Mouse (Mus musculus): ENCODE results near the gene Acoxl. TPM values are rescaled to one million over a fixed set of nuclear protein-coding genes. Genes with fewer than 3 reads are reported as not detected.
A peak's percentile ranks its signal among the peaks of the same experiment; 100 is the strongest.

Acoxl gene
- polyA plus RNA-seq, 1 experiment from 2014 or later = 0.15 TPM

DNA sequence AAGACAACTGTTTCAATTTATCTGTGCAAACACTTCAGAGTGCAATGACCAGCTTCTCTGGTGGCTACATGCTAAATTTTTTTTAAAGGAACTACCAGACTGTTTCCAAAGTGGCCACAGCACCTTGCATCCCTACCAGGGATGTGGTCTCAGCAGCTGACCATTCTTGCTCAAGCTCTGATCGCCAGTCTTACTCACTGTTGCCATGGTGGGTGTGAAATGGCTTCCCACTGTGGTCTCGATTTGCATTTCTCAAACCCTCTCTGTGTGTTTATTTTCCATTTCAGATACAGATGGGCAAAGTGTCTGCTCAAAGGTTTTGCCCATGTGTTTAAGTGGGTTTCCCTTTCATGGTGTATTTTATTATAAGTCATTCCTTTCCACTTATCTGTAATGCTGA, 230.3 kb downstream of the Acoxl start:
- no peak for ATAC-seq
- Histone ChIP-seq H3K36me3 (ENCODE audit: control insufficient read depth, insufficient read depth, low read length) (no peaks in the 10 kb centered on the region), H3K9me3 (ENCODE audit: control insufficient read depth, low read length) (no peaks in the 10 kb centered on the region), H3K27ac (ENCODE audit: low read depth, low read length) (no peak overlapping the region), H3K9ac (ENCODE audit: low read depth, low read length) (no peak overlapping the region), H3K4me3 (ENCODE audit: low read length) (no peak overlapping the region), H3K4me2 (ENCODE audit: low read length) (no peak overlapping the region), H3K27me3 (replicated peaks; ENCODE audit: control insufficient read depth, insufficient read depth, low read length) (no peaks in the 10 kb centered on the region), H3K4me1 (ENCODE audit: control insufficient read depth, insufficient read depth, low read depth, low read length) (no peaks in the 10 kb centered on the region)
- WGBS = 60% methylated on average over 2 of the region's 2 CpGs

DNA sequence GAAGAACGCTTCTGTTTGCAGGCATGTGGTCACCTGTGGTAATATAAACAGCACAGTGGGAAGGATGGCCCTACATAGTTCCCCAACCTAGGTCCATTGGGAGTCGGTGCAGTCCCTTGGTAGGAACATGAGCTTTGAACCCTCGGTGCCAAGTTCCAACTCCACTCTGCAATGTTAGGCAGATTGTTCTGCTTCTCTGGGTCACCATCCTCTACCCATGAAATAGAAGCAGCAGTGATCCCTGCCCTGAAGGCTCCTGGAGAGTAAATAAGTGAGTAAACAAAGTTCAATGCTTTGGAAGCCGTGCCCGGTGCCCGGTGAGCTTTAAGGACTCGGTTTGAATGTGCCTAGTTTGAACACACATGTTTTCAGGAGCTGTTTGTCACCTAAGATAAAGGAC, 233.1 kb downstream of the Acoxl start:
- Histone ChIP-seq H3K27ac (ENCODE audit: low read depth, low read length) (no peak overlapping the region), H3K4me3 (ENCODE audit: low read length) (no peak overlapping the region), H3K9me3 (ENCODE audit: control insufficient read depth, low read length) (no peaks in the 10 kb centered on the region), H3K4me2 (ENCODE audit: low read length) (no peak overlapping the region), H3K9ac (ENCODE audit: low read depth, low read length) (no peak overlapping the region), H3K27me3 (replicated peaks; ENCODE audit: control insufficient read depth, insufficient read depth, low read length) (no peaks in the 10 kb centered on the region), H3K36me3 (ENCODE audit: control insufficient read depth, insufficient read depth, low read length) (no peaks in the 10 kb centered on the region), H3K4me1 (ENCODE audit: control insufficient read depth, insufficient read depth, low read depth, low read length) (no peaks in the 10 kb centered on the region)
- WGBS = 79% methylated on average over 7 of the region's 7 CpGs
- no peak for ATAC-seq

DNA sequence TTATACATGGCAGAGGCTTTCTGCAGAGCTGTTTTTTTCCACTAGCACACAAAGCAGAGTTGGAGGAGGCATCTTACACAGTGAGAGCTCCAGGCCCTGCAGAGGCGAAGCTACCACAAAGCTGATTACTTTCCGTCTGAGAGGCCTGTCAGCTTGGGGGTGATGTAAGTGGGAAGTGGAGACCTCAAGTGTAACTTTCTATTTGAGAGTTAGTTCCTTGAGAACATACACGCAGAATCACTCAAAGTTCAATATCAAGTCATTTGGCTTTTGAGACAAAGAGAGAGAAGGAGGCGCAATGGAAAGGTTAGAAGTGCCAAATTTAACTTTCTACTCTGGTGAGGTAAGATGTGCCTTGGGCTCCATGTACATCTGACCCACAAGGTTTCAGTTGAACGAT, 234.3 kb downstream of the Acoxl start:
- Histone ChIP-seq H3K9ac (ENCODE audit: low read depth, low read length) (no peak overlapping the region), H3K27ac (ENCODE audit: low read depth, low read length) (no peak overlapping the region), H3K27me3 (replicated peaks; ENCODE audit: control insufficient read depth, insufficient read depth, low read length) (no peaks in the 10 kb centered on the region), H3K4me1 (ENCODE audit: control insufficient read depth, insufficient read depth, low read depth, low read length) (no peaks in the 10 kb centered on the region), H3K4me3 (ENCODE audit: low read length) (no peak overlapping the region), H3K36me3 (ENCODE audit: control insufficient read depth, insufficient read depth, low read length) (no peaks in the 10 kb centered on the region), H3K4me2 (ENCODE audit: low read length) (no peak overlapping the region), H3K9me3 (ENCODE audit: control insufficient read depth, low read length) (no peaks in the 10 kb centered on the region)
- WGBS = 79% methylated on average over 5 of the region's 5 CpGs
- no peak for ATAC-seq

DNA sequence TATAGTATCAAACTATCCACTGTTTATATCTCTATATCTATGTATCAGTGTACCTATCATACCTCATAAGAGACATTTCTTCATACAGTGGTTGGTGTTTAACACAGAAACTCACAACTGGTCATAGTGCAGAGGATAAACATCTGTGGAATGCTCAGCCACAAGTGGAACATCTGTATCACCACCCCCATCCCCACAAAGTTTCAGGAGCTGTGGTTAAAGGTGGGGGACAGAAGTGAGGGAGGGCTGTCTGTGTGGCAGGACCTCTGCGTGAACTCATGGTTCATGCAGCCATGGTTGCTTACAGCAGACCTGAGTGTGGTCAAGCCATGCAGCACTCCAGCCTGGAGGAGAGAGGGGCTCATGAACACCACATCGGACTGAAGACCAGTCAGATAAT, 234.9 kb downstream of the Acoxl start:
- no peaks in the 10 kb centered on the region for H3K36me3 ChIP-seq (ENCODE audit: control insufficient read depth, insufficient read depth, low read length)
- H3K9me3 ChIP-seq (ENCODE audit: control insufficient read depth, low read length) = no peaks in the 10 kb centered on the region
- no peak overlapping the region for H3K27ac ChIP-seq (ENCODE audit: low read depth, low read length)
- no peak overlapping the region for H3K4me3 ChIP-seq (ENCODE audit: low read length)
- H3K27me3 ChIP-seq (replicated peaks; ENCODE audit: control insufficient read depth, insufficient read depth, low read length) = no peaks in the 10 kb centered on the region
- WGBS = 92% methylated on average over 2 of the region's 2 CpGs
- H3K9ac ChIP-seq (ENCODE audit: low read depth, low read length) = no peak overlapping the region
- peaks cover under 1% of the 10 kb centered on the region; the same call in 1 of the 2 replicates for H3K4me1 ChIP-seq (ENCODE audit: control insufficient read depth, insufficient read depth, low read depth, low read length)
- no peak overlapping the region for H3K4me2 ChIP-seq (ENCODE audit: low read length)
- no peak for ATAC-seq

DNA sequence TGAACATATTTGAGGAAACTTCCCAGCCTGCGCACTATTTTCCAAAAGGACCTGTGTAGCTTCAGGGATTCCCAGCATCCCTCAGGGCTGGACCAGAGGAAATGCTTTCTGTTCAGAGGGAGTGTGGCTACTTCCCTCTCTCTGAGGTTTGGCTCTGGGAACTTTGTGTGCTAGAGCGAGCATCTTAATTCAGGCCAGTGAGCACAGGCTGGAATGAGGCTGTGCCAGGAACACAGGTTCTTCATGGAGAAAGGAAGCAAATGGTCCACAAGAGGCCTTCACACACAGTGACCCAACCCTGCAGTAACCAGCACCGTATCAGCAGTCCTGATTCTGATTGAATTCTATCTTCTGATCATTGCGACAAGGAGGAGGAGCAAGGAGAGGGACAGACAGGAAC, 238.3 kb downstream of the Acoxl start:
- Histone ChIP-seq H3K4me1 (ENCODE audit: control insufficient read depth, insufficient read depth, low read depth, low read length) (peaks cover 8% of the 10 kb centered on the region), H3K27ac (ENCODE audit: low read depth, low read length) (no peak overlapping the region), H3K4me2 (ENCODE audit: low read length) (no peak overlapping the region), H3K4me3 (ENCODE audit: low read length) (no peak overlapping the region), H3K9me3 (ENCODE audit: control insufficient read depth, low read length) (no peaks in the 10 kb centered on the region), H3K36me3 (ENCODE audit: control insufficient read depth, insufficient read depth, low read length) (no peaks in the 10 kb centered on the region), H3K9ac (ENCODE audit: low read depth, low read length) (no peak overlapping the region), H3K27me3 (replicated peaks; ENCODE audit: control insufficient read depth, insufficient read depth, low read length) (no peaks in the 10 kb centered on the region)
- ATAC-seq = no peak
- 85% methylated on average over 4 of the region's 4 CpGs for WGBS

DNA sequence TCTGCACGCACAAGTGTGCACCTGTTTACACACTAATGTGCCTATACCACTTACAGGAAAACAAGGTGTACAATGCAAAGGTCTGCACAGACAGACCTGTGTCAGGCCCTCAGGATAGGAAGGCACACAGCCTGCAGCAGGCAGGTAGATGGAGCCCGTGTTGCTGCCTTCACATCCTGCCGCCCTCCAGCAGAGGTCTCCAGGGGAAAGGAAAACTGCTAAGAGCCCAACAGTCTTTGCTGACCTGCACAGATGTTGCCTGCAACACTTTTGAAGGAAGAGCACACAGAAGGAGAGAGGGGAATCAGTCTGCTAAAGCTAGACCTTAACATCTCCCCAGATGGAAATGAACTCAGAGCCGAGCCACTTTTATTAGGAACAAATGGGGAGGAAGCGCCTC, 240.2 kb downstream of the Acoxl start:
- H3K27me3 ChIP-seq (replicated peaks; ENCODE audit: control insufficient read depth, insufficient read depth, low read length) = no peaks in the 10 kb centered on the region
- WGBS = 38% methylated on average over 5 of the region's 5 CpGs
- peaks cover 8% of the 10 kb centered on the region for H3K4me1 ChIP-seq (ENCODE audit: control insufficient read depth, insufficient read depth, low read depth, low read length)
- no peaks in the 10 kb centered on the region for H3K9me3 ChIP-seq (ENCODE audit: control insufficient read depth, low read length)
- peak overlapping the region; percentile 32; the same call in 1 of the 2 replicates for H3K4me2 ChIP-seq (ENCODE audit: low read length)
- no peak overlapping the region for H3K4me3 ChIP-seq (ENCODE audit: low read length)
- 0 out of 2 replicates have a peak overlapping the region, but pooled peaks have one; percentile 16 for H3K9ac ChIP-seq (ENCODE audit: low read depth, low read length)
- H3K27ac ChIP-seq (ENCODE audit: low read depth, low read length) = 0 out of 2 replicates have a peak overlapping the region, but pooled peaks have one; percentile 27
- H3K36me3 ChIP-seq (ENCODE audit: control insufficient read depth, insufficient read depth, low read length) = no peaks in the 10 kb centered on the region
- peak; percentile 75 for ATAC-seq

DNA sequence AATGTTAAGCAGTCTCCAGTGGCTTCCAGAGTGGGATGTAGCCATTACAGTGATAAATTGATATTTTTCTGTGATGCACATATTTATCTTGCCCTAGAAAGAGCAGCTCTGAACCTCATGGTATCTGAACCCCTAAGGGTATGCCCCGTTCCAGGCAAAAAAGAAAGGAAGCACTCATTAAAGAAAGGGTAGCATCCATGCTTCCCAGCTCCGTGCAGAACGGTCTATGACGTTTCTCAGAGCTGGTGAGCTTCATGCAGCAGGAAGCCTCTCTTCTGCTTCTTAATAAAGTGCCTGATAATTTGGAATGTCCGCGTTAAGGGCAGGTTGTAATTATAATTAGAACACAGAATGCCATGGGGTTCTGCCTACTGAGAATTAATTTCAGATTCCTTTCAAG, 240.6 kb downstream of the Acoxl start:
- H3K27me3 ChIP-seq (replicated peaks; ENCODE audit: control insufficient read depth, insufficient read depth, low read length) = no peaks in the 10 kb centered on the region
- WGBS = 37% methylated on average over 6 of the region's 6 CpGs
- H3K4me2 ChIP-seq (ENCODE audit: low read length) = peak overlapping the region; percentile 32; the same call in 1 of the 2 replicates
- no peaks in the 10 kb centered on the region for H3K9me3 ChIP-seq (ENCODE audit: control insufficient read depth, low read length)
- 0 out of 2 replicates have a peak overlapping the region, but pooled peaks have one; percentile 27 for H3K27ac ChIP-seq (ENCODE audit: low read depth, low read length)
- H3K4me3 ChIP-seq (ENCODE audit: low read length) = no peak overlapping the region
- H3K9ac ChIP-seq (ENCODE audit: low read depth, low read length) = 0 out of 2 replicates have a peak overlapping the region, but pooled peaks have one; percentile 16
- H3K4me1 ChIP-seq (ENCODE audit: control insufficient read depth, insufficient read depth, low read depth, low read length) = peaks cover 8% of the 10 kb centered on the region
- ATAC-seq = peak; percentile 63
- no peaks in the 10 kb centered on the region for H3K36me3 ChIP-seq (ENCODE audit: control insufficient read depth, insufficient read depth, low read length)

DNA sequence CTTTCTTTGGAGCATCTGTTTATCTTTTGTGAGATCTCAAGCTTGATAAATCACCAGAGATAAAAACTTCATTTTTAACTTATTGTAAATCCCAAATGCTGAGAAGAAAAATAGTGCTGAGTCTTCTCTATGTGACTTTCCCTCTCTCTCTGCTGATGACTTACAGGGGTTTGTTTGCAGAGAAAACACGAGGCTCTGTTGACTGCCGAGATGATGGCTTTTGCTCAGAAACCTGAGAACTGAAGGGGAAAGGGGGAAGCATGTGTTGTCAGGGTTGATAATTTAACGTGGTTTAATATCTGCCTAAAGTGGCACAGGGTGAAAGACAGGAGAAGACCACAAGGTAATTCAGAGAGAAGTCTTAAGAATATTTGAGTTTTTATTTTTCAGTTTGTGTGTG, 245.2 kb downstream of the Acoxl start:
- Histone ChIP-seq H3K4me1 (ENCODE audit: control insufficient read depth, insufficient read depth, low read depth, low read length) (peaks cover 5% of the 10 kb centered on the region), H3K27ac (ENCODE audit: low read depth, low read length) (no peak overlapping the region), H3K4me3 (ENCODE audit: low read length) (no peak overlapping the region), H3K27me3 (replicated peaks; ENCODE audit: control insufficient read depth, insufficient read depth, low read length) (no peaks in the 10 kb centered on the region), H3K9me3 (ENCODE audit: control insufficient read depth, low read length) (no peaks in the 10 kb centered on the region), H3K36me3 (ENCODE audit: control insufficient read depth, insufficient read depth, low read length) (no peaks in the 10 kb centered on the region), H3K9ac (ENCODE audit: low read depth, low read length) (no peak overlapping the region), H3K4me2 (ENCODE audit: low read length) (no peak overlapping the region)
- WGBS = 42% methylated on average over 3 of the region's 3 CpGs
- no peak for ATAC-seq

DNA sequence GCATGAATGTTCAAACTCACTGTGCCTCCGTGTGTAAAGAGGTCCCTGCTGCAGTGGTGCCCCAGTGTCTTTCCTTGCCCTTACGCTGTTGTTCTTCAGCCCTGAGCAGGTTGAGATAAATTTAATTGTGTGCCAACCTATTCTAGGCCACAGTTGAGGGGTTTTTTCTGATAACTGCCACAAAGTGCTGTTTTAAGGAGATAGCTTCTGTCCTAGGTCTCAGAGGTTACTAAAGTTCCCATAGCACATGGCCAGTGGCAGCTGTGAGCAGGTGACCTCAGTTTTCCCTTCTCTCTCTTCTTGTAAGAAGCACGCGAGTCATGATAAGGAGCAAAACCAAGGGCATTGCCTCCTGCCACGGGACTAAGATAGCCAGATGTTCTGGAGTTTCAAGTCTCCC, 245.9 kb downstream of the Acoxl start:
- WGBS = 87% methylated on average over 5 of the region's 5 CpGs
- Histone ChIP-seq H3K4me3 (ENCODE audit: low read length) (no peak overlapping the region), H3K36me3 (ENCODE audit: control insufficient read depth, insufficient read depth, low read length) (no peaks in the 10 kb centered on the region), H3K4me1 (ENCODE audit: control insufficient read depth, insufficient read depth, low read depth, low read length) (no peaks in the 10 kb centered on the region), H3K27me3 (replicated peaks; ENCODE audit: control insufficient read depth, insufficient read depth, low read length) (no peaks in the 10 kb centered on the region), H3K27ac (ENCODE audit: low read depth, low read length) (no peak overlapping the region), H3K9ac (ENCODE audit: low read depth, low read length) (no peak overlapping the region), H3K4me2 (ENCODE audit: low read length) (no peak overlapping the region), H3K9me3 (ENCODE audit: control insufficient read depth, low read length) (no peaks in the 10 kb centered on the region)
- ATAC-seq = no peak

DNA sequence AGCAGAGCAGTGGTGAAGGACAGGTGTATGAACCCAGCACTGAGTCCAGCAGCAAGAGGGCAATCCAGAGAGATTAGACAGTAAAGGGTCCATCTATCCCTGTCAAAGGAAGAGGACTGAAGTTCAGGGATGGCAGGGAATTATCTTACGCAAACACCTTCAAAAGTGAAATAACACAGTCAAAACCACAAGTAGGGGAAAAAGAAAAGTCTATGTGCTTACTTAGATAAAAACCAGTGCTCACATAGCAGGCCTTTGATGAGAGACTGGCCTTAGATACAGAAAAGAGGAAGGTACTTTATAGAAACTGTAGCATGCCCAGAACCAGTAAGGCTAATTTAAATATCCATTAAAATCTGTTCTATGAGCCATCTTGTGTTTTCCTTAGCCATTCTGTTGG, 246.8 kb downstream of the Acoxl start:
- Histone ChIP-seq H3K36me3 (ENCODE audit: control insufficient read depth, insufficient read depth, low read length) (no peaks in the 10 kb centered on the region), H3K4me3 (ENCODE audit: low read length) (no peak overlapping the region), H3K27me3 (replicated peaks; ENCODE audit: control insufficient read depth, insufficient read depth, low read length) (no peaks in the 10 kb centered on the region), H3K4me2 (ENCODE audit: low read length) (no peak overlapping the region), H3K4me1 (ENCODE audit: control insufficient read depth, insufficient read depth, low read depth, low read length) (no peaks in the 10 kb centered on the region), H3K27ac (ENCODE audit: low read depth, low read length) (no peak overlapping the region), H3K9me3 (ENCODE audit: control insufficient read depth, low read length) (no peaks in the 10 kb centered on the region), H3K9ac (ENCODE audit: low read depth, low read length) (no peak overlapping the region)
- 100% methylated on average over 1 of the region's 1 CpGs for WGBS
- no peak for ATAC-seq
